8 mouse cellular contexts compared by ENCODE assay signal in genomic region chrX:140599561-140600409, GRCm38 (mm10). TPM values are rescaled to one million over a fixed set of nuclear protein-coding genes. Genes with fewer than 3 reads are reported as not detected.
DNase-seq lines count a peak whose midpoint lies in the region; ATAC-seq and TF ChIP-seq lines count a peak whose summit lies in the region.

No protein-coding gene starts in this region.

- whole genome bisulfite sequencing in forebrain, embryonic 12.5 days: 18% methylated on average over 72 of the region's 78 CpGs
- WGBS in intestine, embryonic 16.5 days: 16% methylated on average over 53 of the region's 78 CpGs
- WGBS in stomach, postnatal 0 days: 15% methylated on average over 63 of the region's 78 CpGs

- peaks cover 0 to 4% of the 10 kb centered on the region in 2 experiments; a peak in 2 of 4 replicates for H3K36me3 ChIP-seq in MEL (ENCODE audit: control insufficient read depth in 1 of 2, insufficient read depth in 2 of 2, low read length in 2 of 2)
- no peaks in the 10 kb centered on the region for H3K36me3 ChIP-seq in forebrain, embryonic 12.5 days (replicated peaks)
- H3K36me3 ChIP-seq in intestine, embryonic 16.5 days (ENCODE audit: control insufficient read depth, insufficient read depth, low read length): no peaks in the 10 kb centered on the region
- no peaks in the 10 kb centered on the region for H3K36me3 ChIP-seq in stomach, postnatal 0 days (ENCODE audit: control insufficient read depth, insufficient read depth, low read length)

- no peak for TF ChIP-seq RAD21 in MEL (IDR thresholded peaks at IDR 0.05; ENCODE audit: low read depth, low read length)

- H3K27me3 ChIP-seq in MEL (ENCODE audit: control insufficient read depth in 1 of 2, insufficient read depth in 2 of 2, low read length in 2 of 2): no peaks in the 10 kb centered on the region
- H3K27me3 ChIP-seq in forebrain, embryonic 12.5 days: peaks cover 81% of the 10 kb centered on the region
- peaks cover 23% of the 10 kb centered on the region for H3K27me3 ChIP-seq in intestine, embryonic 16.5 days (replicated peaks; ENCODE audit: control insufficient read depth, insufficient read depth, low read length)
- no peaks in the 10 kb centered on the region for H3K27me3 ChIP-seq in stomach, postnatal 0 days (ENCODE audit: control insufficient read depth, insufficient read depth, low read length)

- H3K9me3 ChIP-seq in MEL (replicated peaks; ENCODE audit: insufficient read depth, low read length): no peaks in the 10 kb centered on the region
- no peaks in the 10 kb centered on the region for H3K9me3 ChIP-seq in forebrain, embryonic 12.5 days
- no peaks in the 10 kb centered on the region for H3K9me3 ChIP-seq in intestine, embryonic 16.5 days (ENCODE audit: control insufficient read depth, low read length)
- H3K9me3 ChIP-seq in stomach, postnatal 0 days (ENCODE audit: control insufficient read depth, low read length): no peaks in the 10 kb centered on the region

- ATAC-seq in forebrain, embryonic 12.5 days (ENCODE audit: low FRiP score): no peak
- ATAC-seq in intestine, embryonic 16.5 days: peak; percentile 51
- no peak for ATAC-seq in stomach, postnatal 0 days (ENCODE audit: low FRiP score, low TSS enrichment)
- no peak for ATAC-seq in inflammation-experienced regulatory T-cells, adult 6 months

- TF ChIP-seq CTCF in MEL (IDR thresholded peaks at IDR 0.05 in 2 of 3, conservative IDR thresholded peaks at IDR 0.05 in 1 of 3; ENCODE audit: control insufficient read depth in 1 of 3, insufficient read depth in 1 of 3, low read depth in 2 of 3, low read length in 3 of 3, poor library complexity in 1 of 3, severe bottlenecking in 1 of 3): no peak
- TF ChIP-seq CTCF in stomach, postnatal 0 days (IDR thresholded peaks at IDR 0.05; ENCODE audit: low read depth): no peak

- peaks cover 7% of the 10 kb centered on the region for H3K79me2 ChIP-seq in MEL (ENCODE audit: control insufficient read depth, insufficient read depth, low read length, poor library complexity)

- TF ChIP-seq POLR2A in MEL (IDR thresholded peaks at IDR 0.05; ENCODE audit: control insufficient read depth in 1 of 2, insufficient read depth in 1 of 2, low read depth in 1 of 2, low read length in 2 of 2, poor library complexity in 1 of 2): no peak

- H3K9ac ChIP-seq in MEL (ENCODE audit: control insufficient read depth, low read depth, low read length, poor library complexity, severe bottlenecking): peak overlapping the region; percentile 71
- no peak overlapping the region for H3K9ac ChIP-seq in forebrain, embryonic 12.5 days
- H3K9ac ChIP-seq in intestine, embryonic 16.5 days (ENCODE audit: low read depth, low read length): peak overlapping the region; percentile 60; the same call in 1 of the 2 replicates
- peak overlapping the region; percentile 61 for H3K9ac ChIP-seq in stomach, postnatal 0 days (ENCODE audit: low read length)

- peak overlapping the region; percentile 53 for H3K27ac ChIP-seq in MEL (ENCODE audit: control insufficient read depth, low read depth, low read length)
- H3K27ac ChIP-seq in forebrain, embryonic 12.5 days: no peak overlapping the region
- H3K27ac ChIP-seq in intestine, embryonic 16.5 days (ENCODE audit: low read length): no peak overlapping the region
- peak overlapping the region; percentile 71; the same call in 1 of the 2 replicates for H3K27ac ChIP-seq in stomach, postnatal 0 days (replicated peaks)

- no peak for TF ChIP-seq EP300 in MEL (IDR thresholded peaks at IDR 0.05; ENCODE audit: low read depth in 1 of 2, low read length in 2 of 2)
- TF ChIP-seq EP300 in stomach, postnatal 0 days (optimal IDR thresholded peaks at IDR 0.05): no peak

- peaks cover 0 to 4% of the 10 kb centered on the region in 2 experiments; a peak in 2 of 4 replicates for H3K4me1 ChIP-seq in MEL (ENCODE audit: control insufficient read depth in 1 of 2, insufficient read depth in 2 of 2, low read length in 2 of 2)
- H3K4me1 ChIP-seq in forebrain, embryonic 12.5 days: 0 out of 2 replicates have a peak, but pooled peaks cover 4% of the 10 kb centered on the region
- H3K4me1 ChIP-seq in intestine, embryonic 16.5 days (ENCODE audit: control insufficient read depth, insufficient read depth, low read length): 0 out of 2 replicates have a peak, but pooled peaks cover 4% of the 10 kb centered on the region
- H3K4me1 ChIP-seq in stomach, postnatal 0 days (replicated peaks; ENCODE audit: control insufficient read depth, insufficient read depth): no peaks in the 10 kb centered on the region

- DNase-seq in cerebellum, adult 11 months: peak; percentile 8
- DNase-seq in cerebellum, adult 9-10 months: no peak
- DNase-seq in MEL (ENCODE audit: low read depth, low spot score): peak; percentile 69
- peak; percentile 12 to 26 for DNase-seq in lung, postnatal 4 days
- peak; percentile 19 for DNase-seq in stomach, postnatal 0 days (ENCODE audit: low spot score)

- peak overlapping the region; percentile 75 to 78 for H3K4me3 ChIP-seq in MEL (ENCODE audit: control insufficient read depth in 1 of 2, insufficient read depth in 1 of 2, low read depth in 2 of 2, low read length in 2 of 2)
- H3K4me3 ChIP-seq in forebrain, embryonic 12.5 days (replicated peaks): peak overlapping the region; percentile 52
- H3K4me3 ChIP-seq in intestine, embryonic 16.5 days (ENCODE audit: low read length): peak overlapping the region; percentile 55
- H3K4me3 ChIP-seq in stomach, postnatal 0 days (ENCODE audit: low read depth, low read length): peak overlapping the region; percentile 50

- H3K4me2 ChIP-seq in forebrain, embryonic 12.5 days: peak overlapping the region; percentile 74
- H3K4me2 ChIP-seq in intestine, embryonic 16.5 days (ENCODE audit: low read depth, low read length): peak overlapping the region; percentile 86
- peak overlapping the region; percentile 66 for H3K4me2 ChIP-seq in stomach, postnatal 0 days (replicated peaks; ENCODE audit: low read depth)

TF ChIP-seq in MEL, 35 proteins besides CTCF, POLR2A, EP300 and RAD21:
- TF ChIP-seq USF1 (IDR thresholded peaks at IDR 0.05; ENCODE audit: low read depth, low read length): no peak
- 0 out of 2 replicates have a peak, but pooled peaks have one; percentile 19 for TF ChIP-seq MAZ (IDR thresholded peaks at IDR 0.05; ENCODE audit: low read depth, low read length)
- no peak for TF ChIP-seq CHD2 (IDR thresholded peaks at IDR 0.05; ENCODE audit: low read length)
- TF ChIP-seq ZNF384 (IDR thresholded peaks at IDR 0.05; ENCODE audit: low read depth, low read length): peak; percentile 65
- no peak for TF ChIP-seq POLR2AphosphoS5 (IDR thresholded peaks at IDR 0.05; ENCODE audit: borderline replicate concordance, low read depth, low read length)
- TF ChIP-seq TCF12 (IDR thresholded peaks at IDR 0.05; ENCODE audit: low read depth, low read length): no peak
- no peak for TF ChIP-seq E2F4 (IDR thresholded peaks at IDR 0.05; ENCODE audit: borderline replicate concordance, low read depth, low read length)
- no peak for TF ChIP-seq NRF1 (IDR thresholded peaks at IDR 0.05; ENCODE audit: insufficient read depth, low read depth, low read length, poor library complexity, severe bottlenecking)
- TF ChIP-seq MYB (IDR thresholded peaks at IDR 0.05; ENCODE audit: low read depth, low read length): no peak
- no peak for TF ChIP-seq HCFC1 (IDR thresholded peaks at IDR 0.05; ENCODE audit: low read depth, low read length)
- no peak for TF ChIP-seq MAX (IDR thresholded peaks at IDR 0.05; ENCODE audit: low read length)
- TF ChIP-seq GABPA (IDR thresholded peaks at IDR 0.05; ENCODE audit: low read depth, low read length): no peak
- TF ChIP-seq ETS1 (IDR thresholded peaks at IDR 0.05; ENCODE audit: low read depth, low read length): no peak
- no peak for TF ChIP-seq NELFE (IDR thresholded peaks at IDR 0.05; ENCODE audit: low read depth, low read length)
- no peak for TF ChIP-seq MAFK (IDR thresholded peaks at IDR 0.05; ENCODE audit: borderline replicate concordance, low read depth, low read length)
- TF ChIP-seq MXI1 (IDR thresholded peaks at IDR 0.05; ENCODE audit: low read depth, low read length): no peak; the same call in none of the 2 replicates
- TF ChIP-seq SMC3 (IDR thresholded peaks at IDR 0.05; ENCODE audit: low read depth, low read length): no peak; the same call in 1 of the 2 replicates

RNA-seq across cellular contexts. Expression of gene Tsc22d3, which starts 0.7 kb away (rescaled TPM):
- total RNA-seq in MEL (2012; rRNA removed): 29.5 and 35.9 TPM in 2 replicates
- 10 to 100 TPM in 1 of 2 experiments, not detected in 1; 32.7 TPM for polyA plus RNA-seq in MEL (2012; ENCODE audit: insufficient read depth in 1 of 2, insufficient read length in 2 of 2, low read depth in 1 of 2, low replicate concordance in 2 of 2, missing spikeins in 1 of 2)
- polyA plus RNA-seq in forebrain, embryonic 12.5 days (2016; fragmentation: Nextera tagmentation; extraction: Ambion mirVana): 93.7 and 95.0 TPM in 2 replicates
- polyA plus RNA-seq in intestine, embryonic 16.5 days (2015; fragmentation: Nextera tagmentation; extraction: Ambion mirVana): 71.2 and 75.0 TPM in 2 replicates
- 69.7 and 77.3 TPM in 2 replicates for polyA plus RNA-seq in stomach, postnatal 0 days (2015; fragmentation: Nextera tagmentation; extraction: Ambion mirVana)
- polyA plus RNA-seq in inflammation-experienced regulatory T-cells, adult 6 months (2017; shearing (Covaris generic)): 100 to 1,000 TPM; 154 to 316 (median 209) TPM

Comparison
In these comparisons a context has a peak if more than half of its experiments do, and no peak if none do; other contexts are left out.
1. H3K27ac ChIP-seq: peak in MEL (single experiment) and stomach, postnatal 0 days (single experiment); none in forebrain, embryonic 12.5 days (single experiment) and intestine, embryonic 16.5 days (single experiment).
2. Peak in every context shown above with its lines, with median percentiles within 50 percentile points of each other: H3K4me3 ChIP-seq and H3K4me2 ChIP-seq.